Mouse (Mus musculus): ENCODE data around the gene Ubl4b. TPM values are rescaled to one million over a fixed set of nuclear protein-coding genes. Genes with fewer than 3 reads are reported as not detected.

Ubl4b gene
- polyA plus RNA-seq, 2 experiments: not detected

- no peak for TF ChIP-seq CTCF (IDR thresholded peaks at IDR 0.05; ENCODE audit: low read depth)
- no peak for TF ChIP-seq EP300 (IDR thresholded peaks at IDR 0.05; ENCODE audit: low read depth)
- no peak overlapping the region for H3K4me3 ChIP-seq (ENCODE audit: insufficient read depth in 1 of 2, low read depth in 2 of 2, low read length in 2 of 2)
These were observed 41.1 kb upstream of the Ubl4b start for GRCm38 (mm10) chr3:107595938-107596461.

GRCm38 (mm10) chr3:107595264-107595937 is 40.5 kb upstream of the Ubl4b start:
- Histone ChIP-seq H3K9me3 (ENCODE audit: control insufficient read depth, low read length) (no peaks in the 10 kb centered on the region), H3K4me3 (ENCODE audit: insufficient read depth in 1 of 2, low read depth in 2 of 2, low read length in 2 of 2) (peak overlapping the region in 1 of 2 experiments; percentile 5; a peak in 2 of 4 replicates), H3K27me3 (ENCODE audit: control insufficient read depth, insufficient read depth, low read length) (peaks cover 75% of the 10 kb centered on the region), H3K4me1 (replicated peaks; ENCODE audit: control insufficient read depth in 2 of 2, insufficient read depth in 2 of 2, low read length in 1 of 2) (no peaks in the 10 kb centered on the region), H3K4me2 (ENCODE audit: low read depth) (peak overlapping the region; percentile 32), H3K9ac (replicated peaks) (no peak overlapping the region), H3K27ac (no peak overlapping the region), H3K36me3 (replicated peaks; ENCODE audit: control insufficient read depth, insufficient read depth, low read depth) (no peaks in the 10 kb centered on the region)
- WGBS (ENCODE audit: insufficient replicate concordance): 2% methylated on average over 49 of the region's 50 CpGs
- DNase-seq (ENCODE audit: low read depth in 3 of 3, low spot score in 3 of 3) (no peak), ATAC-seq (ENCODE audit: insufficient read depth) (no peak)
- TF ChIP-seq EP300 (IDR thresholded peaks at IDR 0.05; ENCODE audit: low read depth): no peak
- TF ChIP-seq CTCF (IDR thresholded peaks at IDR 0.05; ENCODE audit: low read depth): no peak

More at GRCm38 (mm10) chr3:107595938-107596461, 41.1 kb upstream of the Ubl4b start:
- Histone ChIP-seq H3K27ac (no peak overlapping the region), H3K27me3 (ENCODE audit: control insufficient read depth, insufficient read depth, low read length) (peaks cover 75% of the 10 kb centered on the region), H3K4me2 (ENCODE audit: low read depth) (no peak overlapping the region), H3K9me3 (ENCODE audit: control insufficient read depth, low read length) (no peaks in the 10 kb centered on the region), H3K36me3 (replicated peaks; ENCODE audit: control insufficient read depth, insufficient read depth, low read depth) (no peaks in the 10 kb centered on the region), H3K9ac (replicated peaks) (no peak overlapping the region), H3K4me1 (replicated peaks; ENCODE audit: control insufficient read depth in 2 of 2, insufficient read depth in 2 of 2, low read length in 1 of 2) (no peaks in the 10 kb centered on the region)
- ATAC-seq (ENCODE audit: insufficient read depth) (no peak), DNase-seq (ENCODE audit: low read depth in 3 of 3, low spot score in 3 of 3) (no peak)
- 1% methylated on average over 34 of the region's 34 CpGs for WGBS (ENCODE audit: insufficient replicate concordance)

DNA sequence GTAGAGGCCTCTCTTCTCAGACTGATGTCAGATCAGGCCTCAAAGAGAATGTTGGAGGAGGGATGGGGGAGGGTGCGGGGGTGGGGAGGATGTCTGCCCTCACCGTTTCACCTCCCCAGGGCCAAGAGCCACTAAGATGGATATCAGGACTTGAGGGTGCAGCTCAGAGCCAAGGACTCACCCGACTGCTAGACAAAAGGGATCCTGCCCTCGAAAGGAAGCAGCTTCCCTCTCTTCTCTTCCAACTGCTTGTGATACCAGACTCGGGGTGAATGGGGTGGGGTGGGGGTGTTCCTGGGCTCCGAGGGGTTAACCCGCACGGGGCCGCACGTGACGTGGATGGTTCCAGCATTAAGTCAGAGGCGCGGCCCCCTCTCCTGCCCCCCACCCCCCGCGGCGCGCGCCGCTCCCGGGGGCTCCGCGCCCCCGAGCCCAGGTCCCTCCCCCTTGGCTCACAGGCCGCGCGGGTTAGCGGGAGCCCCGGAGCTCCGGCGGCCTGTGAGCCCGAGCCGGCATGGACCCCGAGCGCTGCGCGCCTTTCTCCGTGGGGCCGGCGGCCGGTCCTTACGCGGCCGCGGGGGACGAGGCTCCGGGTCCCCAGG is 39.9 kb upstream of the Ubl4b start, which contains the start of gene Alx3:
TSS of gene Alx3 (plus strand) at position 370 of the 602 bp plus-strand sequence.
- Histone ChIP-seq H3K4me3 (ENCODE audit: insufficient read depth in 1 of 2, low read depth in 2 of 2, low read length in 2 of 2) (peak within 1 kb of the TSS in 1 of 2 experiments; percentile 5; a peak in 2 of 4 replicates), H3K9ac (replicated peaks) (no peak within 1 kb of the TSS), H3K9me3 (ENCODE audit: control insufficient read depth, low read length) (no peaks in the 10 kb centered on the region), H3K27ac (no peak within 1 kb of the TSS), H3K36me3 (replicated peaks; ENCODE audit: control insufficient read depth, insufficient read depth, low read depth) (no peaks in the 10 kb centered on the region), H3K4me1 (replicated peaks; ENCODE audit: control insufficient read depth in 2 of 2, insufficient read depth in 2 of 2, low read length in 1 of 2) (no peaks in the 10 kb centered on the region), H3K4me2 (ENCODE audit: low read depth) (peak within 1 kb of the TSS; percentile 32), H3K27me3 (ENCODE audit: control insufficient read depth, insufficient read depth, low read length) (peaks cover 72% of the 10 kb centered on the region)
- ATAC-seq (ENCODE audit: insufficient read depth): no peak
- no peak for DNase-seq (ENCODE audit: low read depth in 3 of 3, low spot score in 3 of 3)
- WGBS (ENCODE audit: insufficient replicate concordance): under 1% methylated on average over 43 of the region's 46 CpGs
- TF ChIP-seq CTCF (IDR thresholded peaks at IDR 0.05; ENCODE audit: low read depth): no peak
- TF ChIP-seq EP300 (IDR thresholded peaks at IDR 0.05; ENCODE audit: low read depth): no peak

GRCm38 (mm10) chr3:107593632-107594031 is 38.8 kb upstream of the Ubl4b start:
- Histone ChIP-seq H3K27me3 (ENCODE audit: control insufficient read depth, insufficient read depth, low read length) (peaks cover 64% of the 10 kb centered on the region), H3K27ac (no peak overlapping the region), H3K4me1 (replicated peaks; ENCODE audit: control insufficient read depth in 2 of 2, insufficient read depth in 2 of 2, low read length in 1 of 2) (no peaks in the 10 kb centered on the region), H3K4me2 (ENCODE audit: low read depth) (no peak overlapping the region), H3K9me3 (ENCODE audit: control insufficient read depth, low read length) (no peaks in the 10 kb centered on the region), H3K4me3 (ENCODE audit: insufficient read depth in 1 of 2, low read depth in 2 of 2, low read length in 2 of 2) (no peak overlapping the region), H3K9ac (replicated peaks) (no peak overlapping the region), H3K36me3 (replicated peaks; ENCODE audit: control insufficient read depth, insufficient read depth, low read depth) (no peaks in the 10 kb centered on the region)
- no peak for TF ChIP-seq CTCF (IDR thresholded peaks at IDR 0.05; ENCODE audit: low read depth)
- no peak for TF ChIP-seq EP300 (IDR thresholded peaks at IDR 0.05; ENCODE audit: low read depth)
- no peak for DNase-seq (ENCODE audit: low read depth in 3 of 3, low spot score in 3 of 3)
- 31% methylated on average over 2 of the region's 2 CpGs for WGBS (ENCODE audit: insufficient replicate concordance)
- ATAC-seq (ENCODE audit: insufficient read depth): no peak

GRCm38 (mm10) chr3:107591612-107592011 is 36.7 kb upstream of the Ubl4b start:
- WGBS (ENCODE audit: insufficient replicate concordance): 32% methylated on average over 1 of the region's 1 CpGs
- DNase-seq (ENCODE audit: low read depth in 3 of 3, low spot score in 3 of 3): no peak

More at GRCm38 (mm10) chr3:107591612-107592011, 36.7 kb upstream of the Ubl4b start:
- no peak overlapping the region for H3K27ac ChIP-seq
- H3K9ac ChIP-seq (replicated peaks): no peak overlapping the region
- no peak for ATAC-seq (ENCODE audit: insufficient read depth)
- no peak overlapping the region for H3K4me3 ChIP-seq (ENCODE audit: insufficient read depth in 1 of 2, low read depth in 2 of 2, low read length in 2 of 2)
- no peak for TF ChIP-seq CTCF (IDR thresholded peaks at IDR 0.05; ENCODE audit: low read depth)
- no peak for TF ChIP-seq EP300 (IDR thresholded peaks at IDR 0.05; ENCODE audit: low read depth)
- H3K9me3 ChIP-seq (ENCODE audit: control insufficient read depth, low read length): no peaks in the 10 kb centered on the region
- no peaks in the 10 kb centered on the region for H3K4me1 ChIP-seq (replicated peaks; ENCODE audit: control insufficient read depth in 2 of 2, insufficient read depth in 2 of 2, low read length in 1 of 2)
- H3K36me3 ChIP-seq (replicated peaks; ENCODE audit: control insufficient read depth, insufficient read depth, low read depth): no peaks in the 10 kb centered on the region
- H3K4me2 ChIP-seq (ENCODE audit: low read depth): no peak overlapping the region
- peaks cover 51% of the 10 kb centered on the region for H3K27me3 ChIP-seq (ENCODE audit: control insufficient read depth, insufficient read depth, low read length)

Data from liver, embryonic 14.5 days (tissue).